Mouse (Mus musculus): ENCODE results near the gene Herc3.

GRCm38 (mm10) chr6:58937726-58938125, 106.5 kb downstream of the Herc3 start:
- TF ChIP-seq CTCF (IDR thresholded peaks at IDR 0.05; ENCODE audit: low read depth) (no peak), EP300 (IDR thresholded peaks at IDR 0.05; ENCODE audit: low read depth) (no peak)
